Mouse (Mus musculus): ENCODE data around the gene Sh3gl3. TPM values are rescaled to one million over a fixed set of nuclear protein-coding genes. Genes with fewer than 3 reads are reported as not detected.
A peak's percentile ranks its signal among the peaks of the same experiment; 100 is the strongest.

Gene Sh3gl3
- polyA plus RNA-seq, 1 experiment from 2014 or later = 3.6 TPM

GRCm38 (mm10) chr7:82287242-82287641, 113.6 kb downstream of the Sh3gl3 start:
- Histone ChIP-seq H3K27ac (ENCODE audit: low read depth) (no peak overlapping the region), H3K4me3 (ENCODE audit: low read depth, low read length) (no peak overlapping the region), H3K27me3 (ENCODE audit: insufficient read depth, low read length) (no peaks in the 10 kb centered on the region), H3K36me3 (ENCODE audit: insufficient read depth) (no peaks in the 10 kb centered on the region), H3K4me1 (ENCODE audit: insufficient read depth) (no peaks in the 10 kb centered on the region), H3K9me3 (ENCODE audit: low read depth, low read length) (no peaks in the 10 kb centered on the region), H3K9ac (no peak overlapping the region), H3K4me2 (no peak overlapping the region)
- DNase-seq (no peak), ATAC-seq (ENCODE audit: insufficient read depth) (no peak)
- peak; percentile 43; the same call in 1 of the 2 replicates for TF ChIP-seq CTCF (IDR thresholded peaks at IDR 0.05; ENCODE audit: low read depth)
- WGBS = 89% methylated on average over 2 of the region's 2 CpGs

GRCm38 (mm10) chr7:82293441-82293840, 119.8 kb downstream of the Sh3gl3 start:
- no peaks in the 10 kb centered on the region for H3K36me3 ChIP-seq (ENCODE audit: insufficient read depth)
- no peaks in the 10 kb centered on the region for H3K27me3 ChIP-seq (ENCODE audit: insufficient read depth, low read length)
- H3K9ac ChIP-seq = no peak overlapping the region
- no peak overlapping the region for H3K27ac ChIP-seq (ENCODE audit: low read depth)
- no peaks in the 10 kb centered on the region for H3K9me3 ChIP-seq (ENCODE audit: low read depth, low read length)
- ATAC-seq (ENCODE audit: insufficient read depth) (no peak), DNase-seq (no peak)
- 0 out of 2 replicates have a peak, but pooled peaks cover 5% of the 10 kb centered on the region for H3K4me1 ChIP-seq (ENCODE audit: insufficient read depth)
- WGBS = 57% methylated on average over 7 of the region's 7 CpGs
- no peak overlapping the region for H3K4me2 ChIP-seq
- H3K4me3 ChIP-seq (ENCODE audit: low read depth, low read length) = no peak overlapping the region
- no peak for TF ChIP-seq CTCF (IDR thresholded peaks at IDR 0.05; ENCODE audit: low read depth)

GRCm38 (mm10) chr7:82294083-82294482, 120.4 kb downstream of the Sh3gl3 start:
- Histone ChIP-seq H3K9ac (no peak overlapping the region), H3K27me3 (ENCODE audit: insufficient read depth, low read length) (no peaks in the 10 kb centered on the region), H3K4me2 (no peak overlapping the region), H3K4me3 (ENCODE audit: low read depth, low read length) (no peak overlapping the region), H3K27ac (ENCODE audit: low read depth) (no peak overlapping the region), H3K36me3 (ENCODE audit: insufficient read depth) (no peaks in the 10 kb centered on the region), H3K9me3 (ENCODE audit: low read depth, low read length) (no peaks in the 10 kb centered on the region), H3K4me1 (ENCODE audit: insufficient read depth) (0 out of 2 replicates have a peak, but pooled peaks cover 5% of the 10 kb centered on the region)
- 80% methylated on average over 10 of the region's 10 CpGs for WGBS
- ATAC-seq (ENCODE audit: insufficient read depth) = no peak
- no peak for DNase-seq
- no peak for TF ChIP-seq CTCF (IDR thresholded peaks at IDR 0.05; ENCODE audit: low read depth)

- ATAC-seq (ENCODE audit: insufficient read depth) (no peak), DNase-seq (no peak)
- Histone ChIP-seq H3K4me2 (no peak overlapping the region), H3K27ac (ENCODE audit: low read depth) (no peak overlapping the region), H3K9ac (no peak overlapping the region), H3K9me3 (ENCODE audit: low read depth, low read length) (no peaks in the 10 kb centered on the region), H3K4me3 (ENCODE audit: low read depth, low read length) (no peak overlapping the region), H3K36me3 (ENCODE audit: insufficient read depth) (no peaks in the 10 kb centered on the region), H3K27me3 (ENCODE audit: insufficient read depth, low read length) (no peaks in the 10 kb centered on the region), H3K4me1 (ENCODE audit: insufficient read depth) (0 out of 2 replicates have a peak, but pooled peaks cover 5% of the 10 kb centered on the region)
- WGBS = 69% methylated on average over 2 of the region's 2 CpGs
- TF ChIP-seq CTCF (IDR thresholded peaks at IDR 0.05; ENCODE audit: low read depth) = no peak
These were observed 121.0 kb downstream of the Sh3gl3 start for GRCm38 (mm10) chr7:82294611-82295010.

GRCm38 (mm10) chr7:82308398-82308797, 134.8 kb downstream of the Sh3gl3 start:
- Histone ChIP-seq H3K27ac (ENCODE audit: low read depth) (no peak overlapping the region), H3K4me2 (no peak overlapping the region), H3K9ac (no peak overlapping the region), H3K4me1 (ENCODE audit: insufficient read depth) (no peaks in the 10 kb centered on the region), H3K4me3 (ENCODE audit: low read depth, low read length) (no peak overlapping the region), H3K36me3 (ENCODE audit: insufficient read depth) (no peaks in the 10 kb centered on the region), H3K27me3 (ENCODE audit: insufficient read depth, low read length) (no peaks in the 10 kb centered on the region), H3K9me3 (ENCODE audit: low read depth, low read length) (no peaks in the 10 kb centered on the region)
- DNase-seq = no peak
- no peak for ATAC-seq (ENCODE audit: insufficient read depth)
- WGBS = 64% methylated on average over 4 of the region's 4 CpGs
- TF ChIP-seq CTCF (IDR thresholded peaks at IDR 0.05; ENCODE audit: low read depth) = no peak

GRCm38 (mm10) chr7:82318515-82318914, 144.9 kb downstream of the Sh3gl3 start:
- DNase-seq = no peak
- H3K4me2 ChIP-seq = peak overlapping the region; percentile 3; the same call in 1 of the 2 replicates

GRCm38 (mm10) chr7:82326616-82327015, 153.0 kb downstream of the Sh3gl3 start:
- Histone ChIP-seq H3K4me1 (ENCODE audit: insufficient read depth) (no peaks in the 10 kb centered on the region), H3K36me3 (ENCODE audit: insufficient read depth) (no peaks in the 10 kb centered on the region), H3K27ac (ENCODE audit: low read depth) (no peak overlapping the region), H3K9ac (no peak overlapping the region), H3K27me3 (ENCODE audit: insufficient read depth, low read length) (0 out of 2 replicates have a peak, but pooled peaks cover 3% of the 10 kb centered on the region), H3K4me3 (ENCODE audit: low read depth, low read length) (no peak overlapping the region), H3K9me3 (ENCODE audit: low read depth, low read length) (no peaks in the 10 kb centered on the region), H3K4me2 (no peak overlapping the region)
- no peak for TF ChIP-seq CTCF (IDR thresholded peaks at IDR 0.05; ENCODE audit: low read depth)
- DNase-seq (no peak), ATAC-seq (ENCODE audit: insufficient read depth) (no peak)
- WGBS = 35% methylated on average over 1 of the region's 1 CpGs

More at GRCm38 (mm10) chr7:82318515-82318914, 144.9 kb downstream of the Sh3gl3 start:
- ATAC-seq (ENCODE audit: insufficient read depth) = no peak
- no peaks in the 10 kb centered on the region for H3K27me3 ChIP-seq (ENCODE audit: insufficient read depth, low read length)
- H3K9ac ChIP-seq = no peak overlapping the region
- H3K36me3 ChIP-seq (ENCODE audit: insufficient read depth) = no peaks in the 10 kb centered on the region
- H3K4me3 ChIP-seq (ENCODE audit: low read depth, low read length) = no peak overlapping the region
- no peak for TF ChIP-seq CTCF (IDR thresholded peaks at IDR 0.05; ENCODE audit: low read depth)
- WGBS = 60% methylated on average over 12 of the region's 12 CpGs
- no peaks in the 10 kb centered on the region for H3K9me3 ChIP-seq (ENCODE audit: low read depth, low read length)
- H3K27ac ChIP-seq (ENCODE audit: low read depth) = no peak overlapping the region
- no peaks in the 10 kb centered on the region for H3K4me1 ChIP-seq (ENCODE audit: insufficient read depth)
